Mouse (Mus musculus) kidney, postnatal 36 days (tissue): ENCODE measurements around the gene Dusp18.
"Not testable (repeated sequence)": the region's sequence is repeated elsewhere in the genome, so short reads cannot be mapped to it uniquely, and the experiment has no call there.

Experiments
- DNase-seq, 2 experiments: peaks; one replicate each; pipeline ENCODE4 v3.0.0; 2021 to 2022; ENCODE audit warnings: mixed read lengths in 2 of 2

Gene Dusp18

DNA sequence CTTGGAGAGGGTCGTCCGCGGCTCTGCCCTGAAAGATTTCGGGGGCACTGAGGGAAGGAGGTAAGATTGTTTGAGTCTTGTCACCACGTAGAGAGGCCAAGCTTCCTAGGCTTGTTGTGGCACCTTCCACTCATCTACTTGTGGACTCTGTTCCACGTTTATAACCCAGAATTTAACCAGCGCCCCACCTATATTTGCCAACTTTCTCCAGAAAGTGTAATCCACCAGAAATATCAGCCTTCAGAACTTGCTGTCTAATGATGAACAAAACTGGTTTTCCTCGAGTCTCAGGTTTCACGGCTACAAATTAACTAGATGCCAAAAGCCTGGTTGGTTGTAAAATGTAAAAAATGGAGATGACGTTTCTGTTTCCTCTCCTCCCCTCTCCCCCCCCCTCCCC is 418 bp downstream of the Dusp18 start:
- peak; percentile 25 to 60 for DNase-seq

DNA sequence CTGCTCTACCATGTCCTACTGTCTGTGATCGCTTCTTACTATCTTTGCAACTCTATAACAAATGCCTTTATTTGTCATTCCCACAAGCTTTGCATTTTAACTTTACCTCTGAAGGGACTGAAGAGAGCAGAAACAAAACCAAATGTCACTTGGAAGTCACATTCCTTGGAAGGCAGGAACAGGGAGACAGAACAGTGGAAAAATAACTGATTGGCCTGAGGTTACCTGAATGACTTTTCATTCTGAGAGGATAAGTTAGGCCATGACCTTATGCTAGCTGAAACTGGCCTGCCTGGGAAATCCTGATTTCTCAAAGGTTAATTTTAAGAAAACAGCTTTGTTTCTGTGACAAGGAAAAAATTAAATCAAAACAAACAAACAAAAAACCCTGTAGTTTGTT is 893 bp downstream of the Dusp18 start:
- peak in 1 of 2 experiments; percentile 33 for DNase-seq

DNA sequence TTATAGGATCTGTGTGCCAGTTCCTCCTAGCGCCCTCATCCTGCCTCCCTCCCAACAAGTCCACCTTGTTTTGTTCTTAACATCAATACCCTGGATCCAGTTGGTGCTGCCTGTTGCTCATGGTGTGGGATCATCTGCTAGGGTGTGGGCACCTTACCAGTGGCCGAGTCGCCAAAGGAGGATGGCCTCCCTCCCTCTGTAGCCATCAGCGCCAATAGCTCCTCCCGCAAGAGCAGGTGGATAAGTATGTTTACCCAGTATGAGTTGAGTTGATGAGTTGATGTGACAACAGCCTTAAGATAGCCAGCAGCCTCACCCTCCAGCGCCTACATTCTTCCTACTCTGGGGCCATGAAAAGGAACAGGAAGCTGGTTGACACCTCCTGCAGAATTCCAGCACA is 5.3 kb downstream of the Dusp18 start:
- no peak for DNase-seq

DNA sequence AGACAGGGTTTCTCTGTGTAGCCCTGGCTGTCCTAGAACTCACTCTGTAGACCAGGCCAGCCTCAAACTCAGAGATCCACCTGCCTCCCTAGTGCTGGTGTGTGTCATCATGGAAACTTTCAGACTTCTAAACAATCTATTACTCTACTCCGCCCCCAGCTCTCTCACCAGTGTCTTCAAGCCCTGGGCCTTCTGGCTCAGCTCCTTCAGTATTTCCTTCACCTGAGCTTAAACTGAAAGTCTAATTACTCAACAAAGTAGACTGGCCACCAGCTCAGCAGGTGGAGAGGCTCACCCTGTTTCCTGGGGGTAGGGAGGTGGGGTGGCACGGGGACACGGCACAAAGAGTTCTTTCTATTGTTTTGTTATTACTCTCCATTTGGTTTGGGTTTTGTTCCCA is 7.5 kb downstream of the Dusp18 start:
- DNase-seq = no peak

DNA sequence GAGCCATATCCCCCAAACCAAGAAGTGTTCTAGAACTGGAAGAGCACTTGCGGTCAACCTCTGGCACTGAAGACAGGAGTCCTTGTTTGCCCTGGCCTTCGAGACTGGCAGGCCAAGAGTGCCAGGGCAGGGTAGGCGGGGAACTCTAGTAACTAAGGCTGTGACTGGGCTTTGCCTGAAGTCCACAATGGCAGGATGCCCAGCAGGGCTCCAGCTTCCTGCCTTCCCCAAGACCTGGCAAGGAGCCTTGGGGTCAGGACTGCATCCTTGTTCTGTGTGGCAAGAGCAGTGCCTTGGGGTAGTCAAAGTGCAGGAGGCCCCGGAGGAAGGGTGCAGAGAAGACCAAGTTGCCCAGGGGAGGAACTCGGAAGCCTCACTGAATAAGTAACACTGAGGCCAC is 8.0 kb downstream of the Dusp18 start:
- peak; percentile 96 to 97 for DNase-seq

DNA sequence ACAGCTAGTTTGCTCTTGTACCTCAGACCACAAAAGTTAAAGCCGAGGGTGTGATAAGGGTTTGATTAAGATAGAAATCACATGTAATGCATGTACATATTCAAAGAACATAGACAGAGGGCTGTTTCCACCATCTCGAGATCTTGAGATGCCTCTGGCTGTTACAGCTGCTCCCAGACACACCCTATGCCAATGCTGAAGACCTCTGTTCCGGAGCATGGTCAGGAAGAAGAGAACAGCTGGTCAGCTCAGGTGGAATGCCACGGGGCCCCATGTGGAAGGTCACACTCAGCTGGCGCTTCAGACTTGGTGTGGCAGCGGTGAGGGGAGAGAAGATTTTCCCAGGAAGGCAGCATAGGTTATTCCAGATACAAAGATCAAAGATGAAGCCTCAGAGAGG is 9.6 kb downstream of the Dusp18 start:
- no peak for DNase-seq

DNA sequence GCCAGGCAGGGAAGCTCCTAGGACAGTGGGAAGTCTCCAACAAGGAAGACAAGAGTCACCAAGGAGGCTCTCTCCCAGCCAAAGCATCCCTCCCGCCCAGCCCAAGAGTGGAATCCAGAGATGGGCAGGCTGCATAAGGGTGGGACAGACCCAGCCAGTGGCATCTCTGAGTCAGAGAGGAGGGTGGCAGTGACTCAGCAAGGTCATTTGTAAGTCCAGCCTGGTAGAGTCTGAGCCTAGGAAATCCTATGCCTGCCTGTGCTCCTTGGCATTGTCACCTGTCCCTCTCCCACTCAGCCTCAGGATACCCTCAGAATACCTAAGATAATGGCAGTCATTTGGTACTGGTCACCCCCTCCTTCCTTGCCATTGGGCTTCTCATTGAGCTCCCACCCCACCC is 10.4 kb downstream of the Dusp18 start:
- DNase-seq = no peak

DNA sequence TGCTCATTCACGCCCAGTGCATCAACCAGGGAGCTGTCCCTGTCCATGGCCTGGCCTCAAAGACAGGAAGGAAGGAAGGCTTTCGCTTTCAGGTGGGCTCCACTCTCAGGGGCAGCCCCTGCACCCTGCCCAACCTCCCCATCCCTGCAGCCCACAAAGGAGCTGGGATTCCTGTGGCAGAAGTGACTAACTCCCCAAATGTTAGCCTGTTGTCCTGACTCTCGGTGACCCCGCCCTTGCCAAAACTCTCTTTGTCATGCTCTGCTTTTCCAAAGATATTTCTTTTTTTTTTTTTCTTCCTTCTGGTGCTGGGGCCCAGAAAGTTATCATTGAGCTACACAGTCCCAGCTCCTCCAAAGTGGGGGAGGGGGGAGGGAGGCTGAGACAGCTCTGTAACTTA is 14.2 kb downstream of the Dusp18 start:
- no peak for DNase-seq

DNA sequence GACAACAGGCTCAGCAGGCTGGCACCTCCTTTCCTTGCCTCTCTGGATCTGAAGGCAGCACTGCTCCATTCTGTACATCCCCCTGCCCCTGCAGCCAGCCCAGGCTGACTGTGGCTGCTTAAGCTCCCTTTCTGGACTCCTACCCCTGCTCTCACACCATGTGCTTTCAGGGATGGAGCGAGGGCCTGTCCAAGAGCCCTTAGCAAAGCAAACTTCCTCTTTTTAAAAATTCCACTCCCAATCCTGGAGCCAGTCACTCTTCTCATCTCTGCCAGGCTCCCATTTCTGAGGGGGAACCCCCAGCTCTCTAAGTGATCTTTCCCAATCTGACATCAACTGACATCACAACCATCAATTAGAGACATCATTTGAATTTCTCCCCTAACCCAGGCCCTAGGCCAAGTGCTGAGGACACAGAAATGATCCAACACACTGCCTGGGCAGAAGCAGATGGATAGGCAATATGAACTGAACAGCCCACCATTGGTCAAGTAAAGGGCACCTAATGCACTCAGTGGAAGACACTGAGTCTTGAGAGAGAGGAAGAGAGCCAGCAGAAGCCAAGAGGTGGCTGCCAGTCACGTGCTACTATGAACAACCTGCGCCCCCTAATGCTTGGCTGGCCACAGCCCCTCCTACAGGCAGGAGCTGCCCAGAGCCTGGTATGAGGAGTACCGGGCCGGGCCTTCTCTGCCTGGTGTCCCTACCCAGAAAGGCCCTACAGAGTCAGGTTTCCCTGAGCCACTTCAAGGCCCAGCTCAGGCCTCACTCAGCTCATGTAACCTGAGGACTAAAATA is 15.7 kb downstream of the Dusp18 start:
- peak in 1 of 2 experiments; percentile 51 for DNase-seq

DNA sequence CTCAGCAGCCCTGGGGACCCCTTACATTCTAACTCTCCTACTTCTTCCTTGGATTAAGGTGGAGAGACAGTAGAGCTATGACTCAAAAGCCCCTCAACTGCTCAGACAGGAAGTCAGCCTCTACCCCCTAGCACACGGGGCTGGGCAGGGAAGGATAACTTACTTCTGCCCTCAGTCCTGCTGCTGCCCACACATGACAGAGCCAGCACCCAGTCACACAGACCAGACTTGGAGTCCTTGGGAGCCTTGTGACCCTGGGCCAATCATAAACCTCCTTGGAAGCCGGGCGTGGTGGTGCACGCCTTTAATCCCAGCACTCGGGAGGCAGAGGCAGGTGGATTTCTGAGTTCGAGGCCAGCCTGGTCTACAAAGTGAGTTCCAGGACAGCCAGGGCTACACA is 16.4 kb downstream of the Dusp18 start:
- not testable (repeated sequence) for DNase-seq

DNA sequence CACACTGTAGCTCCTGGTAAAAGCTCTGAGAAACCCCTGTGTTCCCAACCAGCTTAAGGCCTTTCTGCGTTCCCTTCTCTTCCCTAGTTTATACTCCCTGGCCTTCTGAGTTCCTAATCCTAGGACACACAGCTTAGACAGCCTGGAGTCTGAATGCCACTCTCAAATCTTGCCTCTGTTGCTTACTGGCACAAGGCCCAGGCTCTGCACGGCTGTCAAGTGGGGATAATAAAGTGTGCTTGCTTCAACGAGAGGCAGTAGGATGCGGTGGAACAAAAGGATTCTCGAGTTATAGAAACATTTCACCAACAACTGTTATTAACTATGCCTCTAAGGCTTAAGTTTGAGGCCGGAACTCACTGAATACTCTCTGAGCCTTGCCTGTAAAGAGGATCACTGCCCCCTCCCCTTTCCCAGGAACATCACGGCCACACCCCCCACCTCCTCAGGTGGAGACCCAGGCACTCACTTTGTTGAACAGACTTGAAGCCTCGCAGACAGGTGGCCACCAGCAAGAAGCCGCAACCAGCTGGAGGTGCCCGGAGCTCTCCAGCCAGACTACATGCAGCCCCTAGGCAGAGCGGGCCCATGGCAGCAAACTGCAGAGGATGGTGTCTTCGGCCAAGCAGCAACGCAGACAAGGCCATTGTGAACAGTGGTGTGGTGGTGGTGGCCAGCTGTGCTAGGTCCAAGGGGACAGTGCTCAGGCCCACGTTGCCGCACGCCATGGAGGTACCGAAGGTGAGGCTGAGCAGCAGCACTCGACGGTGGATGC is 17.2 kb downstream of the Dusp18 start:
- peak in 1 of 2 experiments; percentile 47 for DNase-seq

DNA sequence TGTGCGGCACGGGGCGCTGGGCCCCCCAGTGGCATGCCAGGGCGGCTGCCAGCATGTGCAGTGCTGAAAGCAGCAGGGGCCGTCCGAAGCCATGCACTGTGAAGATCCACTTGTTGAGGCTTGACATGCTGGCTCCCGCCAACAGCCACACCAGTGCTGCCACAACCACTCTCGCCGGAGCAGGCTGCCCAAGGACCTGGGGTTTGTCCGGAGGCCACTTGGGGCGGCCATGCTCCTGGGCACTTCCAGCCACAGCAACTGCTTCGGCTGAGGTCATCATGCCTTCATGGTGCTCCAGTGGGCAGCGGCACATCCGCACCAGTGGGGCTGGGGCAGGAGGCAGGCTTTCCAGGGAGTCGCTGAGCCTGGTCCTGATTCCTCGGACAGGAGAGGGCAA is 17.8 kb downstream of the Dusp18 start:
- DNase-seq = peak in 1 of 2 experiments; percentile 43

DNA sequence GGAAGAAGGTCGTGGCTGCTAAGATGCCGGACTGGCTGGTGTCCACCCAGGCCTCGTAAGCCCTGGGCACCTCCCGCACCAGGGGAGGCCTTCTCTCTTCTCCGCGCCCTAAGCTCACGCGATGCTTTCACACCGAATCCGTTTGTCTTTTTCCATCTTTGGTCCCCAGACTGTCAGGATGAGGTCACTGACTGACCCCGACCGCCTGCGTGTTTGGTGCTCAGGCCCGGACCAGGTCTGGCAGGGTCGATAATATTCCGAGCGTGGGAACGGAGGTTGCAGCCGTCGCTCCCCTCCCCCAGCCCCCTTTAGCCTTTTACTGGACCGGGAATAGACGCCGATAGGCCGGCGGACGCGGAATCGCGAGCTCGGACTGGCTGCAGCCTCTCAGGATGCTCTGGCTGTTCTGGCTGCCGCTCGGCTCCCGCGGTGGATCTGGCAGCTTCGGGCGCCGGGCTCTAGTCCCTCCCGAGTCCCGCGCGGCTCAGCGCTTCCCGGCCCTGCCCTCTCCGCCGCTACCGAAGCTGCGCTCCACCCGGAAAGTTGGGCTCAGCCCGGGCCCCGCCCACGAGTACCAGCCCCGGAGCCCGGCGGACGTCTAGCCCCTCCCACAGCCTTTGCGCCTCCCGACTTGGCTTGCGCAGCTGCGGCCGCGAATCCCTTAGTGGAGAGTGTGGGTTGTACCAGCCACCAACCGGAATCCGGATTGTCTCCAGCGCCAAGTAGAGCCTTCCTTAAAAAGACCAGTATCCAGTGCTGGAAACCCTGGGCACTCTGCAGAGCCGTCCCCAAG is 18.5 kb downstream of the Dusp18 start:
- DNase-seq = peak; percentile 96 to 98

DNA sequence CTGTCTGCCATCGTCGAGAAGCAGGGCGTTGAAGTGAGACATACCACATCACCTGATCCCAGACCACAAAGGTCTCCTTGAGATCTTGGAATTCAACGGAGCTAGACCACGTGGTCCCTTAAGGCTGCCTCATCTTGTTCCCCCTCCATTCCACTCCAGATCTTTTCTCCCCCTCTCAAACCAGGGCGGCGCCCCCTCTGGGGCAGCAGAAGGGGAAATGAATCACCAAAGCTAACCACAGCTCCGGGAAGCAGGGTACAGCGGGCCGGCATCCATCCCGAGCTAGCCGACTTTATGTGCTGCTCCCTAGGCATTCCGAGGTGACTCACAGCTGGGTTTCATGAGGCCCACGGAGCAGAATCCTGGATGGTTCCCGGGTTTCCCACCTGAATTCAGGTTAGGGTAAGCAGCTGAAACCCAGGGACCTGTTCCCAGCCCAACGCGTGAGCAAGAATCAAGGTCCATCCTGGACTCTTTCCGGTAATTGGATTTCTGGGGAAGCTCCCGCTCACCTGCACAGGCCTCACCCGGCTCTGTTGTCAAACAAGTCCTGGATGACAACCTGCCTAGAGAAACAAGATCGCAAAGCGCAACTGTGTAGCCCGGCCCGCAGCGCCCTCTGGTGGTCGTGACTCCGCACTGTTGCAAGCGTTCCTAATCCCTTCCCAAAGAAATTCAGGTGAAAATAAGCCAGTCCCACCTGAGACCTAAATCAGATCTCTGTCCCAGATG is 19.2 kb downstream of the Dusp18 start, which contains the start of gene Slc35e4:
TSS of gene Slc35e4 (minus strand) at position 556 of the 732 bp plus-strand sequence.
- peak; percentile 83 to 96 for DNase-seq

DNA sequence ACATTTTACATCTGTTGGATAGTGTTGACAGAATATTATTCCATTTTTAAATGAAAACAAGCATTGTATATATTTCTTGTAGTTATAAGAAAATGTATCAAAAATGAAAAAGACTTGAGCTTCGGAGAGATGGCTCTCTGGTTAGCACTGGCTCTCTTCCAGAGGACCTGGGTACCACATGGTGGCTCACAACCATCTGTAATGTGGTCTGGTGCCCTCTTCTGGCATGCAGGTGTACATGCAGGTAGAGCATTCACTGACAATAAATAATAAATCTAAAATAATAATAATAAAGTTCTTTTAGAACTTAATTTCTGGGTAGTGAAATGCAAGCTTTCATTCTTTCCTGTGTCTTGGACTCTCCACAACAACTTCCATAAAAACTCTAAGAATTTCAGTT is 23.7 kb downstream of the Dusp18 start:
- peak; percentile 59 to 67 for DNase-seq

DNA sequence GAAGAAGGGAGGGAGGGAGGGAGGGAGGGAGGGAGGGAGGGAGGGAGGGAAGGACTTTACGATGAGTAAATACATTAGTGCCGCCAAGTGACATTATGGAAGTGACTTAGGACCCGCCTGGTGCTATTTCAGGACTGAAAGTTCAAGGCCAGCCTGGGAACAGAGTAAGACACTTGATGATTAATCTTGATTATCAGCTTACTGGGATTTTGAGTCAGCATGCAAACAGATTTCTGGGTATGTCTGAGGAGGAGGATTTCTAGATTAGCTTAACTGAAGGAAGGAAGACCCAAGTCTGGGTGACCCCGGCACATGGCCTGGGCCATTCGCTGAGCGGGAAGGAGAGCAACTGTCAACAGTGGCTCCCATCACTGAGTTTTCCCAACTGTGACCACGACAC is 25.4 kb downstream of the Dusp18 start:
- no peak for DNase-seq

DNA sequence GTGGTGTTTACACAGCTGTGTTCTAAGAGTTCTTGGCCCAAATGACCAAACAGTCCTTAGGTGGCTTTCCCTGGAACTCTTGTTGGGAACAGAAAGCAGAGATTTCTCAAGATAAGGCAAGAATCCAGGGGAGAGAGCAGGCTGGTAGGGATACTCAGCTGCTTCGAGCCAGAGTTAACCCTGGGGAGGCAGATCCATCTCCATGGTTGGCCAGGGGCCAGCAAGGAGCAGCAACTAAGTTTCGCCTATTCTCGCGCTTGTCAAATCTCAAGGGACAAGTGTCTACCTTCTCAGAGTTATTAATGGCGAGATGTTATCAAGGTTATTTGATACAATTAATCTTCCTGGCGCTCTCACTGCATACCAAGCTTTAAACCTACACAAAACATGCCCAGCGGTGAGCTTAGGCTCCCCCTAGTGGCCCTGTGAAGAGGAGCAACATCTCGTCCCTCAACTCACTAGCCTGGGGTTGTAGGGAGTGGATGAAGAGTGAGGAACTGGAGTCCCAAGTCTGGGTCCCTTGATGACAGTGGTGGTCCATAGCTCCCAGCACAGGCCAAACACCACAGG is 26.3 kb downstream of the Dusp18 start:
- DNase-seq = peak; percentile 60 to 77

DNA sequence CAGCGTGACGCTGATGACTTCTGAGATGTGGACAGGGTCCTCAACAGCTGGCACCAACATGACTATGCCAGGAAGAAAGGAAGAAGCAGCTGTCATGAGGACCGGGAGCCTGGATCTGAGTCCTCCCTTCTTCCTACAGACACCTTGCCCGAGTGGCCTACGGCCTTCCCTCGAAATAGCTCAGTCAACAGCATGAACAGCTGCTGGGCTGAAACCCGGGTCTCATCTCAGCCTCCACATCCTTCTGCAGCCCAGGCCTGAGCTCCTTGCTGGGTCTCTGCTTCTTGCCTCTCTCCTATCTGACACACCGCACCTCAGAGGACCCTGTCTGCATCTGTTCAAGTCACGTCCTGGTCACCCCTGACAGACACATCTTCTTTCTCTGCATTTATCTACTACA is 27.1 kb downstream of the Dusp18 start:
- DNase-seq = no peak

DNA sequence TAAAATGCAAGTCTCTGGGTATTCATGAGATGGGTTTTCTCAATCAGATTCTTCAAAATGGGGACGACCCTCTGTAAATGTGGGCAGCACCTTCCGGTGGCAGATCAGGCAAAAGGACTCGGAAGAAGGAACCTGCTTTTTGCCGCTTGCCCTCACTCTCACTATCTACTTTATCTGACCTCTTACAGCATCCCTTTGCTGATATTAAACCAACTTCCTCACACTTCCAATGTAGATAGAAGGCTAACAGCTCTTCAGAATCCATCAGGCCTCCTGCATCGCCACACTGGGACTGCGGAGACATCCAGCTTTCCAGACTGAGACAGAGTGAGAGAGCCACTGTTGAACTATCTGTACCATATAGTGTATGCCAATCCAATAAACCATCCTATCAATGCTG is 27.7 kb downstream of the Dusp18 start:
- DNase-seq = no peak

DNA sequence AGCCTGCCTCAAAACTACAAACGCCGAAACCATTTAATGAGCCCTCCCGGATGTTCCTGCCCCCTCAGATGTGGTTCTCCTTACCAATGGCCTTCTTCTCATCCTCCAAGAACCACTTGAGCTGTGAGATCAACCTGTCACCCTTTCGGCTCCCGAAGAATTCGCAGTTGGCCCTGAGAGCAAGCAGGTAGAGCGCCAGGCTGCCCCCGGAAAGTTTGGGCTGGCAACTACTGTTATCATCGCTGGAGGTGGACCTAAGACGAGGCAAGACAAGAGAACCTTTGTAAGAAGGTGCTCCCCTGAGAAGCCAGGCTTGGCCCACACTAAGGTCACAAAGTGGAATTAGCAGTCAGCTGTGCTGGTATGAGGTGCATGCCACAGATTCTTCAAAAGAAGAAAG is 30.9 kb downstream of the Dusp18 start:
- peak in 1 of 2 experiments; percentile 1 for DNase-seq

DNA sequence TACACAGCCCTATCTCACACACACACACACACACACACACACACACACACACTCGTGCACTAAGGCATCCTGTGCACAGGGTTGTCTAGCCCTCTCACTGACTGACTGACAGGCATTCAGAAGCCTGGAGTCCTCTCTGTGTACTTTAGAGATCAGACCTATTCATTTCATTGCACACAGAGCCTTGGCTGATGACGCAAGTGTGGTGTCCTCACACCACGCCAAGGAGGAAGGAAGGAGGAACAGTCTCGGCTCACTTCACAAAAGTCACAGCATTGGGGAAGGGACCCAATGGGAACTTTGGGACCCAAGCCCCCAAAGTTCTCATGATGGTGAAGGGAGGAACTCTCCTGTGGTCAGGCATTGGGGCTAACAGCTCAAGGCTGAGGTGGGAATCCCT is 35.0 kb downstream of the Dusp18 start:
- peak; percentile 47 to 54 for DNase-seq

DNA sequence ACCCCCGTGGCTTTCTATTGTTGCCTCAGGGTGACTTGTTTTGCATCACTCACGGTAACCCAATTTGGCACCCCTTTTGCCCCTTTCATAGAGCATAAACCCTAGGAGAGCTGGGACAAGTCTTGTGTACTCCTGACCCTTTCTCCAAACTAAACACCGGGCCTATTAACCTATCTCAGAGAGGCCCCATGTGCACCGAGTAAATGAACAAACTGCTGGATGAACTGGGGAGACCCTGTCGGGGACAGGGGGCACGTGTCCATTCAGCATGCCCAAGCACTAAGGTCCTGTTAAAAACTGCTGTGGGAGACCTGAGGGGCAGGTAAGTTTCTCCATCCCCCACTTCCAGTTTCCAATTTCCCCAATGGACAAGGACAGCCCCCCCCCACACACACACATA is 35.9 kb downstream of the Dusp18 start:
- peak; percentile 44 to 57 for DNase-seq
